ENCODE assay signal across 18 mouse cellular contexts in genomic region chr4:125249061-125249460, GRCm38 (mm10).
"Had no signal": no experiment of that assay in that cellular context is flagged by ENCODE, and none has a peak within 500 bp of the region (broad histone marks: within the 10 kb centered on the region; RNA-seq: fewer than 3 reads in every experiment).

No protein-coding gene starts in this region.

- ATAC-seq: liver, postnatal 0 days; midbrain, embryonic 16.5 days had no signal

- H3K4me1 ChIP-seq: limb, embryonic 12.5 days; liver, embryonic 13.5 days; lung, embryonic 15.5 days had no signal

- H3K27me3 ChIP-seq: liver, embryonic 13.5 days; lung, embryonic 15.5 days had no signal

- H3K4me3 ChIP-seq: layer of hippocampus, adult 2 months; limb, embryonic 12.5 days; liver, embryonic 13.5 days; lung, embryonic 15.5 days had no signal

- H3K4me2 ChIP-seq: limb, embryonic 12.5 days; liver, embryonic 13.5 days; lung, embryonic 15.5 days; midbrain, embryonic 11.5 days had no signal

- H3K27ac ChIP-seq: layer of hippocampus, adult 2 months; limb, embryonic 12.5 days; liver, embryonic 13.5 days; lung, embryonic 15.5 days; macrophage had no signal

- H3K36me3 ChIP-seq: limb, embryonic 12.5 days; liver, embryonic 13.5 days; lung, embryonic 15.5 days had no signal

- DNase-seq: kidney, adult 18-20 months; kidney, postnatal 10 days; kidney, postnatal 4 days; liver; liver, embryonic 13.5 days; liver, postnatal 0 days; lung, postnatal 14 days; right cerebral cortex, postnatal 14 days; spleen, adult 18-20 months; thymus, adult 2 months; thymus, postnatal 25 days had no signal

- H3K9me3 ChIP-seq: limb, embryonic 12.5 days; liver, embryonic 13.5 days; lung, embryonic 15.5 days; megakaryocyte, embryonic 14.5 days had no signal

- H3K9ac ChIP-seq: limb, embryonic 12.5 days; liver, embryonic 13.5 days; liver, postnatal 0 days; lung, embryonic 15.5 days had no signal
